Mouse (Mus musculus): ENCODE results near the gene Mrtfa.

Gene Mrtfa

GRCm38 (mm10) chr15:81122078-81122477, 68.5 kb downstream of the Mrtfa start:
- in situ Hi-C loops (cut with MboI; ENCODE audit: low pct_unique_long_range_greater_than_20kb in 1 of 2, low sequenced_read_pairs in 2 of 2, unreplicated experiment in 1 of 2), result no loop called here

- in situ Hi-C loops (cut with MboI; ENCODE audit: low pct_unique_long_range_greater_than_20kb in 1 of 2, low sequenced_read_pairs in 2 of 2, unreplicated experiment in 1 of 2), result no loop called here
Observed at GRCm38 (mm10) chr15:81120946-81121345, 69.6 kb downstream of the Mrtfa start.

- in situ Hi-C loops (cut with MboI; ENCODE audit: low pct_unique_long_range_greater_than_20kb in 1 of 2, low sequenced_read_pairs in 2 of 2, unreplicated experiment in 1 of 2), result no loop called here
Observed at GRCm38 (mm10) chr15:81120140-81120539, 70.4 kb downstream of the Mrtfa start.

GRCm38 (mm10) chr15:81118226-81118625, 72.3 kb downstream of the Mrtfa start:
- in situ Hi-C loops (cut with MboI; ENCODE audit: low pct_unique_long_range_greater_than_20kb in 1 of 2, low sequenced_read_pairs in 2 of 2, unreplicated experiment in 1 of 2), result no loop called here

GRCm38 (mm10) chr15:81112589-81112988, 78.0 kb downstream of the Mrtfa start:
- in situ Hi-C loops (cut with MboI; ENCODE audit: low pct_unique_long_range_greater_than_20kb in 1 of 2, low sequenced_read_pairs in 2 of 2, unreplicated experiment in 1 of 2), result no loop called here

GRCm38 (mm10) chr15:81110315-81110714, 80.2 kb downstream of the Mrtfa start:
- in situ Hi-C loops (cut with MboI; ENCODE audit: low pct_unique_long_range_greater_than_20kb in 1 of 2, low sequenced_read_pairs in 2 of 2, unreplicated experiment in 1 of 2), result no loop called here

- in situ Hi-C loops (cut with MboI; ENCODE audit: low pct_unique_long_range_greater_than_20kb in 1 of 2, low sequenced_read_pairs in 2 of 2, unreplicated experiment in 1 of 2), result no loop called here
Observed at GRCm38 (mm10) chr15:81105962-81106361, 84.6 kb downstream of the Mrtfa start.

- in situ Hi-C loops (cut with MboI; ENCODE audit: low pct_unique_long_range_greater_than_20kb in 1 of 2, low sequenced_read_pairs in 2 of 2, unreplicated experiment in 1 of 2), result no loop called here
Observed at GRCm38 (mm10) chr15:81104585-81105259, 85.8 kb downstream of the Mrtfa start.

- in situ Hi-C loops (cut with MboI; ENCODE audit: low pct_unique_long_range_greater_than_20kb in 1 of 2, low sequenced_read_pairs in 2 of 2, unreplicated experiment in 1 of 2), result no loop called here
Observed at GRCm38 (mm10) chr15:81103500-81103899, 87.1 kb downstream of the Mrtfa start.

GRCm38 (mm10) chr15:81102274-81102879, 88.2 kb downstream of the Mrtfa start:
- in situ Hi-C loops (cut with MboI; ENCODE audit: low pct_unique_long_range_greater_than_20kb in 1 of 2, low sequenced_read_pairs in 2 of 2, unreplicated experiment in 1 of 2), result no loop called here

- in situ Hi-C loops (cut with MboI; ENCODE audit: low pct_unique_long_range_greater_than_20kb in 1 of 2, low sequenced_read_pairs in 2 of 2, unreplicated experiment in 1 of 2), result no loop called here
Observed at GRCm38 (mm10) chr15:81101316-81101715, 89.2 kb downstream of the Mrtfa start.

GRCm38 (mm10) chr15:81099269-81099668, 91.3 kb downstream of the Mrtfa start:
- in situ Hi-C loops (cut with MboI; ENCODE audit: low pct_unique_long_range_greater_than_20kb in 1 of 2, low sequenced_read_pairs in 2 of 2, unreplicated experiment in 1 of 2), result no loop called here

- in situ Hi-C loops (cut with MboI; ENCODE audit: low pct_unique_long_range_greater_than_20kb in 1 of 2, low sequenced_read_pairs in 2 of 2, unreplicated experiment in 1 of 2), result no loop called here
Observed at GRCm38 (mm10) chr15:81098689-81099088, 91.9 kb downstream of the Mrtfa start.

- in situ Hi-C loops (cut with MboI; ENCODE audit: low pct_unique_long_range_greater_than_20kb in 1 of 2, low sequenced_read_pairs in 2 of 2, unreplicated experiment in 1 of 2), result no loop called here
Observed at GRCm38 (mm10) chr15:81097896-81098295, 92.7 kb downstream of the Mrtfa start.

- in situ Hi-C loops (cut with MboI; ENCODE audit: low pct_unique_long_range_greater_than_20kb in 1 of 2, low sequenced_read_pairs in 2 of 2, unreplicated experiment in 1 of 2), result no loop called here
Observed at GRCm38 (mm10) chr15:81097456-81097855, 93.1 kb downstream of the Mrtfa start.

- in situ Hi-C loops (cut with MboI; ENCODE audit: low pct_unique_long_range_greater_than_20kb in 1 of 2, low sequenced_read_pairs in 2 of 2, unreplicated experiment in 1 of 2), result no loop called here
Observed at GRCm38 (mm10) chr15:81096329-81097055, 94.1 kb downstream of the Mrtfa start.

GRCm38 (mm10) chr15:81093032-81093431, 97.5 kb downstream of the Mrtfa start:
- in situ Hi-C loops (cut with MboI; ENCODE audit: low pct_unique_long_range_greater_than_20kb in 1 of 2, low sequenced_read_pairs in 2 of 2, unreplicated experiment in 1 of 2), result no loop called here

- in situ Hi-C loops (cut with MboI; ENCODE audit: low pct_unique_long_range_greater_than_20kb in 1 of 2, low sequenced_read_pairs in 2 of 2, unreplicated experiment in 1 of 2), result no loop called here
Observed at GRCm38 (mm10) chr15:81091718-81092117, 98.8 kb downstream of the Mrtfa start.

GRCm38 (mm10) chr15:81087529-81087928, 103.0 kb downstream of the Mrtfa start:
- in situ Hi-C loops (cut with MboI; ENCODE audit: low pct_unique_long_range_greater_than_20kb in 1 of 2, low sequenced_read_pairs in 2 of 2, unreplicated experiment in 1 of 2), result no loop called here

Data from mouse embryonic stem cell (cell line).